Mouse (Mus musculus) common myeloid progenitor, adult 5-6 weeks (primary cell): ENCODE results near the gene Gm44503. TPM values are rescaled to one million over a fixed set of nuclear protein-coding genes. Genes with fewer than 3 reads are reported as not detected.

Experiments
- ATAC-seq: replicated peaks from 2 replicates; pipeline ENCODE4 v1.8.0; 2016; ENCODE audit warnings: low read depth, mild to moderate bottlenecking, moderate TSS enrichment, inconsistent platforms; ENCODE audit not compliant: poor library complexity, severe bottlenecking
- total RNA-seq: library from RNA; stranded (forward); fragments of 200-1000, 187-1606 nt; gene quantifications from 2 replicates; pipeline ENCODE4 v1.2.3, GENCODE M21; 2017

The Gm44503 gene
- total RNA-seq, result 0.18 TPM in 1 of 2 replicates, not detected in the other

GRCm38 (mm10) chr9:72958521-72959450 is at the start of gene Gm44503, which contains the start of gene Dyx1c1:
Gm44503 (plus strand) TSS chr9:72958852.
Dyx1c1 (plus strand) TSS chr9:72958785.
- peak; percentile 91 for ATAC-seq

GRCm38 (mm10) chr9:72911381-72911780 is 47.3 kb upstream of the Gm44503 start:
- no peak for ATAC-seq

- 0 out of 2 replicates have a peak, but pooled peaks have one; percentile 29 for ATAC-seq
Measured at GRCm38 (mm10) chr9:72913551-72913950, 45.1 kb upstream of the Gm44503 start.

- ATAC-seq, result peak; percentile 71
Measured at GRCm38 (mm10) chr9:72915728-72916127, 42.9 kb upstream of the Gm44503 start.

- ATAC-seq, result no peak
Measured at GRCm38 (mm10) chr9:72923068-72923467, 35.6 kb upstream of the Gm44503 start.

GRCm38 (mm10) chr9:72925021-72925934 is 33.4 kb upstream of the Gm44503 start, which contains the start of gene Pygo1:
Pygo1 (plus strand) TSS chr9:72925645.
- no peak for ATAC-seq

GRCm38 (mm10) chr9:72925935-72926258 is 32.8 kb upstream of the Gm44503 start:
- no peak for ATAC-seq

GRCm38 (mm10) chr9:72931166-72931790 is 27.4 kb upstream of the Gm44503 start:
- no peak for ATAC-seq

GRCm38 (mm10) chr9:72935309-72935708 is 23.3 kb upstream of the Gm44503 start:
- ATAC-seq, result no peak

GRCm38 (mm10) chr9:72936301-72936700 is 22.4 kb upstream of the Gm44503 start:
- ATAC-seq, result no peak

- ATAC-seq, result no peak
Measured at GRCm38 (mm10) chr9:72943424-72943823, 15.2 kb upstream of the Gm44503 start.

- ATAC-seq, result no peak
Measured at GRCm38 (mm10) chr9:72944286-72944685, 14.4 kb upstream of the Gm44503 start.

- ATAC-seq, result no peak
Measured at GRCm38 (mm10) chr9:72947010-72947409, 11.6 kb upstream of the Gm44503 start.

- no peak for ATAC-seq
Measured at GRCm38 (mm10) chr9:72949572-72949971, 9.1 kb upstream of the Gm44503 start.

GRCm38 (mm10) chr9:72954746-72955145 is 3.9 kb upstream of the Gm44503 start:
- ATAC-seq, result no peak

- ATAC-seq, result peak; percentile 57
Measured at GRCm38 (mm10) chr9:72955546-72955945, 3.1 kb upstream of the Gm44503 start.

GRCm38 (mm10) chr9:72961346-72961745 is 2.7 kb downstream of the Gm44503 start:
- no peak for ATAC-seq

GRCm38 (mm10) chr9:72961959-72962358 is 3.3 kb downstream of the Gm44503 start:
- ATAC-seq, result no peak

GRCm38 (mm10) chr9:72968349-72969061 is 9.9 kb downstream of the Gm44503 start:
- ATAC-seq, result peak; percentile 85
